Mouse (Mus musculus) urinary bladder, postnatal 25 days (tissue): ENCODE measurements around the gene Cln5.

Experiments
- DNase-seq: peaks from one replicate; pipeline ENCODE4 v3.0.0; 2022; ENCODE audit warnings: low spot score

The Cln5 gene

DNA sequence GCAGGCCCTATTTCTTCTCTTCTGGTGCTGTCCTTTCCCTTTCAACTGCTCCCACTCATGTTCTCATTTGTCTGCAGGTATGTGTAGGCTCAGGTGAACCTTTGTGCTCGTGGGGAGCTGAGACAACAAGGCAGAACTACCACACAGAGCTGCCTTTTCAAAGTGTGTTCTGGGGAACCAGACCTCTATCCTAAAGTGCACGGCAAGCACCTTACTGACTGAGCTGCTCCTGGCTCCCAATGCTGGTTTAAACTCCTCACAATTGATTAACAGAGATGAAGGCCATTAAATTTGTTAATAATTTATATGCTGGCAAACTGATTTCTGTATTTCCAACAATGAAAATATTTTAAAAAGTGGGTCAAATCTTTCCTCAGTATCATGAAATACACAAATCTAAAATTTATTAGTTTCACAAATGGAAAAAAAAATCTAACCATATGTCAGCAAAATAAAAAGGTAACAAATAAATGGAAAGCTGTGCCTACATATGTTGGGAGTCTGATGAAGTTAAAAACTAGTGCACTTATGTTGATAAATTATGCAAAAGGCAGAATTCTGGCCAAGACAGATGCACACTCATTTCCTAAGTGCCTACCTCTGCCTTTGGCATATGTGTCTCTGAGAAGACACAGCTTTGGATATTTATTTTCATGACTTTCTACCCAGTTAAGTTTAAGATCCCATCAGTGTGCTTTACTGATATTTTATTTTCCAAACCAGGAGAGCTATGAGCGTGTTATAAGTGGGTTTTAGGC is 42.8 kb downstream of the Cln5 start:
- DNase-seq = no peak

DNA sequence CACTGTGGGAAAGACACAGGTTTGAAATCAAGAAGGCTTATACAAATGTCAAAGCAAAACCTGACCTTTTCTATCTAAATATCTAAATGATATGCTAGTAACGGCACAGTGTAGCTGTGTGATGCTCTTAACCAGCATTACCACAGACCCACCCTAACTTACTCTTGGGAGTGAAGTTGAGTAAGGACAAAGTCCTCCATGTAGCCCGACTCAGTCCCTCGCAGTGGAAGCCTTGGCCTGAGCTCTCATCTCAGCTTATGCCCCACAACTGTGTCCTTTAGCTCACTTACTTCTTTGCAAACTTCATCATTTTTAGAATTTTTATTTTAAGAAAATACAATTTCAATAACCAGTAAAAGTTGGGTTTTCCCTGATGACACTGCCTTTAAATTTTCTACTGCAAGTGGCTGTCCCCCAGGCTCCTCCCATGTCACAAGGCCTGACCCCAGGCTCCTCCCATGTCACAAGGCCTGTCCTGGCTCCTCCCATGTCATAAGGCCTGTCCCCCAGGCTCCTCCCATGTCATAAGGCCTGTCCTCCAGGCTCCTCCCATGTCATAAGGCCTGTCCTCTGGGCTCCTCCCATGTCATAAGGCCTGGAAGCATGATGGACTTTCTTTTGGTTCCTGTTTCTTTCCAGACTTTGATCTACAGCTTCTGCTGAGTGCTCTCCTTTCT is 45.1 kb downstream of the Cln5 start:
- DNase-seq = no peak

DNA sequence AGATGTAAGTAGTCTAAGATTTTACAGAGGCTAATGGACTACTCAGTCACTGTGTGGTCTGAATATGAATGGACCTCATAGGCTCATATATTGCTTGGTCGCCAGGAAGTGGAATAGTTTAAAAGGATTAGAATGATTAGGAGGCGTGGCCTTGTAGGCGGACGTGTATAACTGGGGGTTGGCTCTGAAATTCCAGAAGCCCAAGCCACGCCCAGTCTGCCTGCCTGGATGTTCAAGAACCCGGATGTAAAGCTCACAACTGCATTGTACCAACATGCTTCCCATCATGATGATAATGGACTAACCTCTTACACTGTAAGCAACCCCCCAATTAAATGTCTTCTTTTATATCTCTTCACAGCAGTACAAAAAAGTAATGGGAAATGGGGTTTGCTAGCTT is 55.7 kb downstream of the Cln5 start:
- no peak for DNase-seq
